Mouse (Mus musculus): ENCODE measurements at regions not wholly inside any gene's neighbourhood (a gene's known extent, or its start where the extent isn't known, plus 50 kb on each side); places are given as distances from the start of the nearest gene placed in this dataset.
A peak's percentile ranks its signal among the peaks of the same experiment; 100 is the strongest.

- Histone ChIP-seq H3K4me2 (replicated peaks; ENCODE audit: low read depth) (no peak overlapping the region), H3K9ac (ENCODE audit: low read length) (no peak overlapping the region), H3K36me3 (ENCODE audit: control insufficient read depth, insufficient read depth, low read length) (no peaks in the 10 kb centered on the region), H3K4me3 (ENCODE audit: low read depth, low read length) (no peak overlapping the region), H3K27me3 (ENCODE audit: control insufficient read depth, insufficient read depth, low read length) (no peaks in the 10 kb centered on the region), H3K9me3 (ENCODE audit: control insufficient read depth, low read length) (no peaks in the 10 kb centered on the region), H3K27ac (replicated peaks) (no peak overlapping the region), H3K4me1 (replicated peaks; ENCODE audit: control insufficient read depth, insufficient read depth) (no peaks in the 10 kb centered on the region)
- no peak for ATAC-seq (ENCODE audit: low FRiP score, low TSS enrichment)
- 45% methylated on average over 4 of the region's 4 CpGs for WGBS
- TF ChIP-seq CTCF (IDR thresholded peaks at IDR 0.05; ENCODE audit: low read depth) (no peak), EP300 (optimal IDR thresholded peaks at IDR 0.05) (no peak)
- DNase-seq (ENCODE audit: low spot score) = no peak
These were observed 156.4 kb upstream of the Elavl2 start for GRCm38 (mm10) chr4:91556959-91557358.

GRCm38 (mm10) chr4:91524367-91524766 lies 123.8 kb upstream of the Elavl2 start:
- Histone ChIP-seq H3K27ac (replicated peaks) (no peak overlapping the region), H3K36me3 (ENCODE audit: control insufficient read depth, insufficient read depth, low read length) (no peaks in the 10 kb centered on the region), H3K4me3 (ENCODE audit: low read depth, low read length) (no peak overlapping the region), H3K9ac (ENCODE audit: low read length) (no peak overlapping the region), H3K4me2 (replicated peaks; ENCODE audit: low read depth) (no peak overlapping the region), H3K9me3 (ENCODE audit: control insufficient read depth, low read length) (no peaks in the 10 kb centered on the region), H3K4me1 (replicated peaks; ENCODE audit: control insufficient read depth, insufficient read depth) (no peaks in the 10 kb centered on the region), H3K27me3 (ENCODE audit: control insufficient read depth, insufficient read depth, low read length) (no peaks in the 10 kb centered on the region)
- TF ChIP-seq EP300 (optimal IDR thresholded peaks at IDR 0.05) (no peak), CTCF (IDR thresholded peaks at IDR 0.05; ENCODE audit: low read depth) (no peak)
- WGBS = 73% methylated on average over 4 of the region's 4 CpGs
- DNase-seq (ENCODE audit: low spot score) = no peak
- ATAC-seq (ENCODE audit: low FRiP score, low TSS enrichment) = no peak

GRCm38 (mm10) chr4:91511543-91511942 lies 111.0 kb upstream of the Elavl2 start:
- H3K4me3 ChIP-seq (ENCODE audit: low read depth, low read length) = no peak overlapping the region

GRCm38 (mm10) chr4:91509937-91510336 lies 109.4 kb upstream of the Elavl2 start:
- Histone ChIP-seq H3K9me3 (ENCODE audit: control insufficient read depth, low read length) (no peaks in the 10 kb centered on the region), H3K27me3 (ENCODE audit: control insufficient read depth, insufficient read depth, low read length) (no peaks in the 10 kb centered on the region), H3K4me2 (replicated peaks; ENCODE audit: low read depth) (no peak overlapping the region), H3K36me3 (ENCODE audit: control insufficient read depth, insufficient read depth, low read length) (no peaks in the 10 kb centered on the region), H3K4me3 (ENCODE audit: low read depth, low read length) (no peak overlapping the region), H3K9ac (ENCODE audit: low read length) (no peak overlapping the region), H3K4me1 (replicated peaks; ENCODE audit: control insufficient read depth, insufficient read depth) (no peaks in the 10 kb centered on the region), H3K27ac (replicated peaks) (no peak overlapping the region)
- 58% methylated on average over 1 of the region's 1 CpGs for WGBS
- 0 out of 2 replicates have a peak, but pooled peaks have one; percentile 18 for TF ChIP-seq CTCF (IDR thresholded peaks at IDR 0.05; ENCODE audit: low read depth)
- TF ChIP-seq EP300 (optimal IDR thresholded peaks at IDR 0.05) = no peak
- no peak for ATAC-seq (ENCODE audit: low FRiP score, low TSS enrichment)
- no peak for DNase-seq (ENCODE audit: low spot score)

More at GRCm38 (mm10) chr4:91511543-91511942, 111.0 kb upstream of the Elavl2 start:
- Histone ChIP-seq H3K9ac (ENCODE audit: low read length) (no peak overlapping the region), H3K9me3 (ENCODE audit: control insufficient read depth, low read length) (no peaks in the 10 kb centered on the region), H3K4me1 (replicated peaks; ENCODE audit: control insufficient read depth, insufficient read depth) (no peaks in the 10 kb centered on the region), H3K36me3 (ENCODE audit: control insufficient read depth, insufficient read depth, low read length) (no peaks in the 10 kb centered on the region), H3K27ac (replicated peaks) (no peak overlapping the region), H3K27me3 (ENCODE audit: control insufficient read depth, insufficient read depth, low read length) (no peaks in the 10 kb centered on the region), H3K4me2 (replicated peaks; ENCODE audit: low read depth) (no peak overlapping the region)
- DNase-seq (ENCODE audit: low spot score) (no peak), ATAC-seq (ENCODE audit: low FRiP score, low TSS enrichment) (no peak)
- 67% methylated on average over 1 of the region's 1 CpGs for WGBS
- TF ChIP-seq EP300 (optimal IDR thresholded peaks at IDR 0.05) (no peak), CTCF (IDR thresholded peaks at IDR 0.05; ENCODE audit: low read depth) (no peak)

GRCm38 (mm10) chr4:91503273-91503672 lies 102.7 kb upstream of the Elavl2 start:
- H3K4me2 ChIP-seq (replicated peaks; ENCODE audit: low read depth) = no peak overlapping the region
- 77% methylated on average over 3 of the region's 3 CpGs for WGBS
- TF ChIP-seq EP300 (optimal IDR thresholded peaks at IDR 0.05) (no peak), CTCF (IDR thresholded peaks at IDR 0.05; ENCODE audit: low read depth) (no peak)

GRCm38 (mm10) chr4:91481863-91482475 lies 81.4 kb upstream of the Elavl2 start:
- H3K9ac ChIP-seq (ENCODE audit: low read length) = no peak overlapping the region
- DNase-seq (ENCODE audit: low spot score) = no peak
- H3K27ac ChIP-seq (replicated peaks) = no peak overlapping the region
- H3K4me2 ChIP-seq (replicated peaks; ENCODE audit: low read depth) = no peak overlapping the region
- no peak overlapping the region for H3K4me3 ChIP-seq (ENCODE audit: low read depth, low read length)
- H3K4me1 ChIP-seq (replicated peaks; ENCODE audit: control insufficient read depth, insufficient read depth) = no peaks in the 10 kb centered on the region
- no peak for ATAC-seq (ENCODE audit: low FRiP score, low TSS enrichment)
- H3K27me3 ChIP-seq (ENCODE audit: control insufficient read depth, insufficient read depth, low read length) = no peaks in the 10 kb centered on the region
- 87% methylated on average over 3 of the region's 3 CpGs for WGBS
- no peaks in the 10 kb centered on the region for H3K9me3 ChIP-seq (ENCODE audit: control insufficient read depth, low read length)
- H3K36me3 ChIP-seq (ENCODE audit: control insufficient read depth, insufficient read depth, low read length) = no peaks in the 10 kb centered on the region
- TF ChIP-seq EP300 (optimal IDR thresholded peaks at IDR 0.05) (no peak), CTCF (IDR thresholded peaks at IDR 0.05; ENCODE audit: low read depth) (no peak)

More at GRCm38 (mm10) chr4:91503273-91503672, 102.7 kb upstream of the Elavl2 start:
- Histone ChIP-seq H3K9me3 (ENCODE audit: control insufficient read depth, low read length) (no peaks in the 10 kb centered on the region), H3K36me3 (ENCODE audit: control insufficient read depth, insufficient read depth, low read length) (no peaks in the 10 kb centered on the region), H3K4me3 (ENCODE audit: low read depth, low read length) (no peak overlapping the region), H3K27ac (replicated peaks) (no peak overlapping the region), H3K4me1 (replicated peaks; ENCODE audit: control insufficient read depth, insufficient read depth) (no peaks in the 10 kb centered on the region), H3K9ac (ENCODE audit: low read length) (no peak overlapping the region), H3K27me3 (ENCODE audit: control insufficient read depth, insufficient read depth, low read length) (no peaks in the 10 kb centered on the region)
- DNase-seq (ENCODE audit: low spot score) (no peak), ATAC-seq (ENCODE audit: low FRiP score, low TSS enrichment) (no peak)

All from stomach, postnatal 0 days (tissue).